Mouse (Mus musculus) hindbrain, embryonic 16.5 days (tissue): ENCODE measurements around the gene Adar. TPM values are rescaled to one million over a fixed set of nuclear protein-coding genes. Genes with fewer than 3 reads are reported as not detected.

Experiments
- ATAC-seq: fragments of 200-750 bp; cut with Nextera tagmentation; 2 replicates; pipeline ENCODE4 v1.8.0; 2017; ENCODE audit warnings: moderate TSS enrichment, moderate library complexity
- H3K27ac ChIP-seq: fragments of 300-500 bp; sonication (generic); 2 replicates; pipeline ENCODE4 v1.5.1; 2014; ENCODE audit warnings: low read depth, mild to moderate bottlenecking, control low read depth, low read length, moderate library complexity
- H3K27me3 ChIP-seq: fragments of 300-500 bp; sonication (generic); replicated peaks from 2 replicates; pipeline ENCODE4 v1.6.1; 2014; ENCODE audit warnings: low read length; ENCODE audit not compliant: control insufficient read depth, insufficient read depth
- H3K36me3 ChIP-seq: fragments of 300-500 bp; sonication (generic); 2 replicates; pipeline ENCODE4 v1.6.1; 2014; ENCODE audit warnings: mild to moderate bottlenecking, low read length, moderate library complexity, mixed read lengths; ENCODE audit not compliant: control insufficient read depth, insufficient read depth
- H3K4me1 ChIP-seq: fragments of 300-500 bp; sonication (generic); 2 replicates; pipeline ENCODE4 v1.6.1; 2014; ENCODE audit warnings: low read depth, low read length; ENCODE audit not compliant: control insufficient read depth, insufficient read depth
- H3K4me2 ChIP-seq: fragments of 300-500 bp; sonication (generic); 2 replicates; pipeline ENCODE4 v1.6.1; 2014; ENCODE audit warnings: mild to moderate bottlenecking, low read length, control low read depth, moderate library complexity
- H3K4me3 ChIP-seq: fragments of 300-500 bp; sonication (generic); 2 replicates; pipeline ENCODE4 v1.5.1; 2014; ENCODE audit warnings: mild to moderate bottlenecking, low read length, control low read depth, moderate library complexity
- H3K9ac ChIP-seq: fragments of 300-500 bp; sonication (generic); 2 replicates; pipeline ENCODE4 v1.6.1; 2014; ENCODE audit warnings: low read depth, mild to moderate bottlenecking, control low read depth, low read length, moderate library complexity
- H3K9me3 ChIP-seq: fragments of 300-500 bp; sonication (generic); 2 replicates; pipeline ENCODE4 v1.6.1; 2014; ENCODE audit warnings: mild to moderate bottlenecking, low read length, moderate library complexity; ENCODE audit not compliant: control insufficient read depth
- WGBS: fragments of 180-500 bp; shearing (Covaris S2); extraction: QIAGEN DNeasy Blood & Tissue Kit; methylation state at CpG from one replicate; pipeline ENCODE4 v1.1.7; 2014; 5-methylcytosine and 5-hydroxymethylcytosine counted together
- polyA plus RNA-seq: library from polyadenylated mRNA; unstranded; fragments of >200 nt; fragmentation: Nextera tagmentation; extraction: Ambion mirVana; gene quantifications from 2 replicates; pipeline ENCODE4 v1.2.1, GENCODE M21; 2015

The Adar gene
- polyA plus RNA-seq, 1 experiment from 2014 or later = 25.2 TPM

GRCm38 (mm10) chr3:89696152-89696821 is 18.5 kb upstream of the Adar start:
- no peaks in the 10 kb centered on the region for H3K4me1 ChIP-seq
- H3K4me2 ChIP-seq = no peak overlapping the region
- peak; percentile 67 for ATAC-seq
- WGBS = 59% methylated on average over 12 of the region's 12 CpGs
- no peaks in the 10 kb centered on the region for H3K27me3 ChIP-seq
- no peak overlapping the region for H3K4me3 ChIP-seq
- no peaks in the 10 kb centered on the region for H3K9me3 ChIP-seq
- no peak overlapping the region for H3K27ac ChIP-seq
- H3K9ac ChIP-seq = no peak overlapping the region
- H3K36me3 ChIP-seq = no peaks in the 10 kb centered on the region

- no peak for ATAC-seq
- no peak overlapping the region for H3K9ac ChIP-seq
- WGBS = 91% methylated on average over 1 of the region's 1 CpGs
Measured at GRCm38 (mm10) chr3:89698958-89699357, 15.9 kb upstream of the Adar start.

GRCm38 (mm10) chr3:89700461-89700860 is 14.4 kb upstream of the Adar start:
- Histone ChIP-seq H3K9ac (no peak overlapping the region), H3K4me1 (no peaks in the 10 kb centered on the region), H3K4me2 (no peak overlapping the region), H3K9me3 (no peaks in the 10 kb centered on the region), H3K36me3 (no peaks in the 10 kb centered on the region), H3K27ac (no peak overlapping the region), H3K27me3 (no peaks in the 10 kb centered on the region), H3K4me3 (no peak overlapping the region)
- no peak for ATAC-seq
- WGBS = 61% methylated on average over 11 of the region's 11 CpGs

More at GRCm38 (mm10) chr3:89698958-89699357, 15.9 kb upstream of the Adar start:
- Histone ChIP-seq H3K4me1 (no peaks in the 10 kb centered on the region), H3K27me3 (no peaks in the 10 kb centered on the region), H3K9me3 (no peaks in the 10 kb centered on the region), H3K4me3 (no peak overlapping the region), H3K4me2 (no peak overlapping the region), H3K36me3 (no peaks in the 10 kb centered on the region), H3K27ac (no peak overlapping the region)

- Histone ChIP-seq H3K36me3 (no peaks in the 10 kb centered on the region), H3K4me2 (no peak overlapping the region), H3K9ac (no peak overlapping the region), H3K4me1 (no peaks in the 10 kb centered on the region), H3K4me3 (no peak overlapping the region), H3K27me3 (no peaks in the 10 kb centered on the region), H3K9me3 (no peaks in the 10 kb centered on the region), H3K27ac (no peak overlapping the region)
- WGBS = 49% methylated on average over 3 of the region's 3 CpGs
- ATAC-seq = no peak
Measured at GRCm38 (mm10) chr3:89703596-89703995, 11.2 kb upstream of the Adar start.

- WGBS = 85% methylated on average over 6 of the region's 6 CpGs
- Histone ChIP-seq H3K9me3 (no peaks in the 10 kb centered on the region), H3K27ac (no peak overlapping the region), H3K27me3 (no peaks in the 10 kb centered on the region), H3K36me3 (no peaks in the 10 kb centered on the region), H3K4me2 (no peak overlapping the region), H3K4me3 (no peak overlapping the region), H3K4me1 (no peaks in the 10 kb centered on the region), H3K9ac (no peak overlapping the region)
- ATAC-seq = no peak
Measured at GRCm38 (mm10) chr3:89704064-89704463, 10.8 kb upstream of the Adar start.

- peak overlapping the region; percentile 70 for H3K4me3 ChIP-seq
- peak; percentile 84 for ATAC-seq
- H3K9ac ChIP-seq = peak overlapping the region; percentile 82
- H3K4me2 ChIP-seq = peak overlapping the region; percentile 64
- peak overlapping the region; percentile 84 for H3K27ac ChIP-seq
- no peaks in the 10 kb centered on the region for H3K36me3 ChIP-seq
- 0 out of 2 replicates have a peak, but pooled peaks cover 2% of the 10 kb centered on the region for H3K27me3 ChIP-seq
- peaks cover 15% of the 10 kb centered on the region for H3K4me1 ChIP-seq
- no peaks in the 10 kb centered on the region for H3K9me3 ChIP-seq
- 1% methylated on average over 56 of the region's 59 CpGs for WGBS
Measured at GRCm38 (mm10) chr3:89715207-89715966, 565 bp downstream of the Adar start.

- H3K4me2 ChIP-seq = peak overlapping the region; percentile 64
- H3K36me3 ChIP-seq = no peaks in the 10 kb centered on the region
- H3K27ac ChIP-seq = no peak overlapping the region; the same call in 1 of the 2 replicates
- H3K9ac ChIP-seq = peak overlapping the region; percentile 82
- H3K27me3 ChIP-seq = 0 out of 2 replicates have a peak, but pooled peaks cover 2% of the 10 kb centered on the region
- H3K9me3 ChIP-seq = no peaks in the 10 kb centered on the region
- peak overlapping the region; percentile 70 for H3K4me3 ChIP-seq
- peaks cover 15% of the 10 kb centered on the region for H3K4me1 ChIP-seq
- WGBS = 44% methylated on average over 6 of the region's 6 CpGs
- ATAC-seq = no peak
Measured at GRCm38 (mm10) chr3:89715967-89716256, 1.1 kb downstream of the Adar start.

- no peaks in the 10 kb centered on the region for H3K36me3 ChIP-seq
- H3K27me3 ChIP-seq = no peaks in the 10 kb centered on the region
- no peak overlapping the region for H3K4me3 ChIP-seq
- H3K27ac ChIP-seq = no peak overlapping the region
- peaks cover 2% of the 10 kb centered on the region; the same call in 1 of the 2 replicates for H3K4me1 ChIP-seq
- no peak overlapping the region for H3K9ac ChIP-seq
- no peak for ATAC-seq
- H3K9me3 ChIP-seq = no peaks in the 10 kb centered on the region
- H3K4me2 ChIP-seq = no peak overlapping the region
Measured at GRCm38 (mm10) chr3:89722032-89722431, 7.2 kb downstream of the Adar start.

GRCm38 (mm10) chr3:89723400-89724084 is 8.7 kb downstream of the Adar start:
- Histone ChIP-seq H3K9ac (no peak overlapping the region), H3K36me3 (no peaks in the 10 kb centered on the region), H3K4me3 (no peak overlapping the region), H3K4me2 (no peak overlapping the region), H3K27me3 (no peaks in the 10 kb centered on the region), H3K4me1 (no peaks in the 10 kb centered on the region), H3K9me3 (no peaks in the 10 kb centered on the region), H3K27ac (no peak overlapping the region)
- peak; percentile 70; the same call in 1 of the 2 replicates for ATAC-seq
- WGBS = 52% methylated on average over 7 of the region's 7 CpGs
